Mouse (Mus musculus) cortical plate, adult 2 months (tissue): ENCODE measurements around the gene Gm47996.

Source experiments
- CTCF ChIP-seq: fragments of 200-500 bp; IDR thresholded peaks from 2 replicates; pipeline ENCODE4 v1.5.1; 2011; ENCODE audit warnings: mild to moderate bottlenecking, control low read depth, low read length; ENCODE audit not compliant: insufficient read depth; ENCODE audit errors: extremely low read depth
- POLR2A ChIP-seq: fragments of 200-500 bp; IDR thresholded peaks from 2 replicates; pipeline ENCODE4 v1.6.1; 2011; ENCODE audit warnings: mild to moderate bottlenecking, low read length, control low read depth; ENCODE audit not compliant: insufficient read depth; ENCODE audit errors: extremely low read depth

DNA sequence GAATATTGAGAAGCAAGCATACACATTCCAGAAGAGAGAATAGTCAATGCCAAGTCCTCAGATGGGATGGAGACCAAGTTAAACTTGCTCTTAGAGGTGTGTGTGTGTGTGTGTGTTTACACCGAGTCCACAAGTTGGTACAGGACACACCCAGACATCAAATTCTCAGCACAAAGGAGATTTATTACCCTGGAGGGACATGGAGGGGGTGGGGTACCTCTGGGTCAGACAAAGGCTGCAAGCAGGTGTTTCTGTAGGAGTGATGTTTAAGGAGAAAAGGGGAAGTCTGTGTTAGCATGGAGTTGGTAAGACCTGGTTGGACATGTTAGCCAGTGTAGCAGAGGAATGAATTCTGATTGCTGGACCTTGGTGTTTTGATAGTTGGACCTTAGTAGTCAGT, 6.1 kb downstream of the Gm47996 start:
- TF ChIP-seq POLR2A (no peak), CTCF (no peak)
